Mouse (Mus musculus): ENCODE data around the gene Filip1l.
"Not testable (repeated sequence)": the region's sequence is repeated elsewhere in the genome, so short reads cannot be mapped to it uniquely, and the experiment has no call there.

Gene Filip1l

DNA sequence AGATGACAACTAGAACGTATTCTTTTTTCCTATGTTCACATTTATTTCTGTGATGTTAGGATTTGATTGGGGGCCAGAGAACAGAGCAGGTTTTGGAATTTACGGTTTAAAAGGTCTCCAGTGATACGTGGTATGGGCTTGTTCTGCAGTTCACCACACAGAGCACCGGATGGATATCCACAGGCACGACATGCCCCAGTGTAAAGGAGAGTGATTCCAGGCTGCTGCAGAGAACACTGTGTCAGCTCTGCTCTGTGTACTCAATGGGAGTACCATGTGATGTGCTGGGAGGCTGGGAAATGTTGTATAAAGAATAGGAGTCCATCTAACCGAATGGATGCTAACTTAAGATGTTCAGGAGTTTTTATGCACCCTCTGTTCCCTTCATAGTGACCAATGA is 1.0 kb downstream of the Filip1l start:
- no peak for DNase-seq (ENCODE audit: low spot score)

GRCm38 (mm10) chr16:57356454-57356853 is 3.6 kb downstream of the Filip1l start:
- no peak for DNase-seq (ENCODE audit: low spot score)

GRCm38 (mm10) chr16:57357011-57357410 is 4.1 kb downstream of the Filip1l start:
- no peak for DNase-seq (ENCODE audit: low spot score)

DNA sequence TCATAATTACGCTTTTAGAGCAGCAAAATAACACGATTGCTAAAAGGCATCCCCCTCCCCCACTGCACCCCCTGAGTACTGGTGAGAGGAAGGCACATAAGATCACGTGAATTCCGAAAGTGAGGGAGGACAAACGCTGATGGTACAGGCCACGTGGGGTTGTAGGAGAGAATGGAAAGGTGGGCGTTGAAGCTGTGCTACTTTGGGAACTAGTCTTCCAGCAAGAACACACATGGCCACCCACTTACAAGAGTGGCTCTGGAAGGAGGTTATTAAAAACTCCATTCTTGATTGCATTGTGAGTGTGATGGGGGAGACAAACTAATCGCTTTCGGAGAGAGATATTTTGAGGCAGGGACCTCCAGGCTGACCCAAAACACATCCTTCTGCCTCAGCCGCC is 6.4 kb downstream of the Filip1l start:
- no peak for DNase-seq (ENCODE audit: low spot score)

DNA sequence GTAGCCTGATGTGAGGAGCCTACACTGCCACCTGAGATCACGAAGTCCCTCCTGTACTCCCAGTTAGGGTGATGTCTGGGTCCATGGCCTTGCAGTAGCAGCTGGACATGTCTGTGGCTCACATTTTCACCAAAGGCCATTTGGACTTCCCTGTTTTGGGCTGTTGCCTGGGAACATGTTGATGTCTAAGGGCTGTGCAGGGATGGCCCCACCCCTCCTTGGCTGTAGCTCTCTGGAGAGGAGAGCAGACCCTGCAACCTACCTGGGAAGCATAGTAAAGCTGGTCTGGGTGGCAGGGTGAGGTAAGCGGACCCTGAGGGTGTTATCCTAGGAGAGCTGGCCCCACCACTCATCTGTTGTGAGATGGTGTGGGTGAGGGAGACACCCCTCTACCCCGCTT is 7.9 kb downstream of the Filip1l start:
- no peak for DNase-seq (ENCODE audit: low spot score)

DNA sequence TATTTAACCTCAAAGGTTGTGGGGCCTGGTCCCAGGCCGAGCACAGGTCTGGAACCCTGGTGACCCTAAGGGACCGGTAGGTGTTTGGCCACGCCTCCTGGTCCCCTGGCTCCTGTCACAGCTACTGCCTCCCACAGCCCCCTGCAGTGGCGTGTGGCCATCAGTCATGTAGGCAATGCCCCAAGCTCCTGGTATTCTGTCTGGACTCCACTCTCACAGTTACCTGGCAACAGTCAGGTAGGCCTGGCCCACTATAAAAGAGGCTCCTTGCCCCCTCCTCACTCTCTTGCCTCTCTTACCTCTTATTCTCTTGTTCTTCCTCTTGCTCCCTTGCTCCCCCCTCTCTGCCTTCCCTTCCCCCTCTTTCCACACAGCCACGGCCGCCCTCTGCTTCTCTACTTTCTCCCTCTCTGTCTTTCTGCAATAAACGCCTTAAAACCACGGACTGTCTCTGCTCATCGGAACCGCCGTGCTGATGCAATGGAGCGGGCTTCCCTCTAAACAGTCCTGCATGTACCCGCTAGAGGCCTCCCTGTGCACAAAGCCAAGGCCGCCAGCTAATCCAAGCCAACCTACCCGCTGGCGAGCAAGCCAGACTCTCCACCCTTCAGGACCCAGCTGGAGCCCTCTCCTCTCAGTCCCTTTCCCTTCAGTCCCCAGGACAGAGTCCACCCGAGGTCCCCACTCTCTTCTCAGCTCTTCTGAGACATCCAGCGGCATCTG is 9.9 kb downstream of the Filip1l start:
- DNase-seq (ENCODE audit: low spot score) = peak; percentile 59

DNA sequence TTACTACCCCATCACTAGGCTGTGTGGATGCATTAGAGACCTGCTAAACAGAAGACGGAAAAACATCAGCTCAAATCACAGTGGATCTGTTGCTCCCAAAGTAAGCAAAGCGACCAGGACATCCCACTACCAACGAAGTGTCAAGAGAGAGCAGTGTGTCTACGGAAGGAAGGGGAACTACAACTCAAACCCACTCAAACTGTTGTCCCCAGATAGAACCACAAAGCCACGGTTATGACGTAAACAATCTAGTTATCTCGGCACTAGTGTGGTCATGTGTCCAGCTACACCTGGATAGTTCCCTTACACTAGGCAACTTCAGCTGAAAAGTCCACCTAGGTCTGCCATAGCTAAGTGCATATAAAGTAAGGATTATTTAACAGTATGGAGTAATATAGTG is 11.6 kb downstream of the Filip1l start:
- DNase-seq (ENCODE audit: low spot score) = no peak

GRCm38 (mm10) chr16:57366141-57366540 is 13.2 kb downstream of the Filip1l start:
- DNase-seq (ENCODE audit: low spot score) = no peak

DNA sequence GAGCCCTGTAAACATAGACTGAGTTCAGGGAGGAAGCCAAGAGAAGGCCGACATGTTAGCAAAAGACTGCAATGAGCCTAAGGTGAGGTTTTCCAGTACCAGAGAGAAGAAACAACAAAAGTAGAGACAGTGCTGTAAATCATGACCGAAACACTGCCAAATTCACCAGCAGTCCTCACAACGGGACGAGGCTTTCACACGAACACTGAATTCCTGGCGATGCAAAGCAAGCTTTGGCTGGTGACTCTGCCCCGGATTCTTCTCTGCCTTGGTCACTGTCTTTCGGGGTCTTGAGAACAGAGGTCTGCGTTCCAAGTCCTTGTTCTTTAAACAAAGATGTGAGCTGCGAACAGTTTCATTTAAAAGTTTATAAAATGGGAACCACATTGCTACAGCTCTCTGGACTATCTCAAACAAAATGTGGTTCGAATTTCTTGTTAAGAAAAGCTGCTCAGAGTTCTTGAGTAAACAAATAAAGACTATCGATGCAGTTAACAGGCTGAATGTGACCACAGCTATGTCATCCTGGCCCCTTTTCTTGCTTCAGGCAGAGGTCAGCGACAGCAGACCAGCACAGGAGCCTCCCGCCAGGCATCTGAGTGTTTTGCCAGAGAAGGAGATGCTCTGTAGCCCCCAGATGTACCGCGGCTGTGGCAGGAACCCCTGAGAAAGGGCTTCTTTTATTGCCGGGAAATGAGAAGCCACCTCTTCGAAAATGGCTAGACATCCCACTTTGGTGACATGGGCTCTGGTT is 14.2 kb downstream of the Filip1l start:
- DNase-seq (ENCODE audit: low spot score) = no peak

GRCm38 (mm10) chr16:57369846-57370496 is 17.1 kb downstream of the Filip1l start:
- no peak for DNase-seq (ENCODE audit: low spot score)

- no peak for DNase-seq (ENCODE audit: low spot score)
Observed at GRCm38 (mm10) chr16:57372156-57372555, 19.3 kb downstream of the Filip1l start.

DNA sequence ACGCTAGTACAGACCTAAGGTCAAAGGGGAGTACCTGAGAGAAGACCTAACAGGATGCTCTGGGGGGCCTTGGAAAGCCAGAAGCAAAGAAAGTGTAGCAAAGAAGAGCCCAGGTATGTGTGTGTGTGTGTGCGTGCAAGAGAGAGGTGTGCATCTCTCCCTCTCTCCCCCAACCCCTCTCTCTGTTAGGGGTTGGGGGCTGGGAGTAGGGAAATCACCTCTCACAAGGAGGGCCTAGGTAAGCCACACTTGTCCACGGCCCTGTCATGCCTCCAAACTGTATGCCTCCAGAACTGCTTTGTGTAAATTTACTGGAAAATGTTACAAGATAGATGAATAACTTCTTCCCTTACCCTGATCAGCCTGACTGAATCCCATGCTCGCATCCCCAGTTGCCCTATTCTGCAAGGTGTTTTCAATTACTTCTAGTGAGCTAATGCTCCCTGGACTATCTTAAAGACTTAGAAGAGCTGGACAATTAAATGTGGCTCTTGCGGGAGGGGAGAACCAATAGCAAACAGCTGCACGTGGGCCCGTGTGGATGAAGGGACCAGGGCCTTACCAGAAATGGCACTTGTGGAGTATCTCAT is 22.4 kb downstream of the Filip1l start:
- DNase-seq (ENCODE audit: low spot score) = no peak

- no peak for DNase-seq (ENCODE audit: low spot score)
Observed at GRCm38 (mm10) chr16:57378631-57379330, 25.9 kb downstream of the Filip1l start.

GRCm38 (mm10) chr16:57383266-57383971 is 30.5 kb downstream of the Filip1l start:
- DNase-seq (ENCODE audit: low spot score) = no peak

- no peak for DNase-seq (ENCODE audit: low spot score)
Observed at GRCm38 (mm10) chr16:57384274-57384673, 31.4 kb downstream of the Filip1l start.

GRCm38 (mm10) chr16:57389566-57390251 is 36.8 kb downstream of the Filip1l start:
- no peak for DNase-seq (ENCODE audit: low spot score)

DNA sequence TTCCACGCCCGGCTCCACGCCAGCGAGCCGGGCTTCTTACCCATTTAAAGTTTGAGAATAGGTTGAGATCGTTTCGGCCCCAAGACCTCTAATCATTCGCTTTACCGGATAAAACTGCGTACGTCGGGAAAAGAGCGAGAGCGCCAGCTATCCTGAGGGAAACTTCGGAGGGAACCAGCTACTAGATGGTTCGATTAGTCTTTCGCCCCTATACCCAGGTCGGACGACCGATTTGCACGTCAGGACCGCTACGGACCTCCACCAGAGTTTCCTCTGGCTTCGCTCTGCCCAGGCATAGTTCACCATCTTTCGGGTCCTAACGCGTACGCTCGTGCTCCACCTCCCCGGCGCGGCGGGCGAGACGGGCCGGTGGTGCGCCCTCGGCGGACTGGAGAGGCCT is 38.3 kb downstream of the Filip1l start:
- not testable (repeated sequence) for DNase-seq (ENCODE audit: low spot score)

DNA sequence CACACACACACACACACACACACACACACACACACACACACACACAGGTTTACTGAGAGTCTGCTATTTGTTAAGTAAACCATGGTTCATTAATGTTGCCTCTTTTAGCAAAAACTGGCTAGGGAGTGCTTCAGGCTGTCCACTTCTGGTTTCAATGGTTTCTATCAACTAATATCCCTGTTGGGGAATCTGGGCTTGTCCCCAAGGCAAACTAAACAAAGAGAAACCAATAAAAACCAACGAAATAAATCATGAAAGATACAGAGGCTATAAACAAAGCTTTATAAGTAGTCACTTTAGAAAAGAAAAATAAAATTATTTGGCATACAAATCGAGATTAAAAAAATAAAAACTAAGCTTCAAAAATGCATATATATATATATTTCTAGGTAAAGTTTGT is 39.6 kb downstream of the Filip1l start:
- DNase-seq (ENCODE audit: low spot score) = no peak

DNA sequence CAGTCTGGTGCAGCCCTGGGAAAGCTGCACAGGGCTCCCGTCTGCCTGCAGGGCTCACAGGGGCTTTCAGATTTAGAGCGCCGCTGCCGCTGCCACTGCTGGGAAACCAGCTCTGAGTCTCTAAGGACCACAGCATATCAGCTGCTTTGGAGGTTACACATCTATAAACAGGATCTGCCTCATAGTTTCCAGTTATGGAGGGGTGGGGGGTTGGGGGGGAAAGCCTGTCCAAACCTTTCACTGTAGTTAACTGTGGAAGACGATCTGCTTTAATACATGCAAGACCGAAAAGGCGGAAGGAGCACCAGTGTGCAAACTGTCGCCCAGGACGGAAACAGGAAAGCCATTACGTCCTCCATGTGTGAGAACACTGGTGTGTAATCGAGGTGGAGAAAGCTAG is 40.3 kb downstream of the Filip1l start:
- DNase-seq (ENCODE audit: low spot score) = no peak

DNA sequence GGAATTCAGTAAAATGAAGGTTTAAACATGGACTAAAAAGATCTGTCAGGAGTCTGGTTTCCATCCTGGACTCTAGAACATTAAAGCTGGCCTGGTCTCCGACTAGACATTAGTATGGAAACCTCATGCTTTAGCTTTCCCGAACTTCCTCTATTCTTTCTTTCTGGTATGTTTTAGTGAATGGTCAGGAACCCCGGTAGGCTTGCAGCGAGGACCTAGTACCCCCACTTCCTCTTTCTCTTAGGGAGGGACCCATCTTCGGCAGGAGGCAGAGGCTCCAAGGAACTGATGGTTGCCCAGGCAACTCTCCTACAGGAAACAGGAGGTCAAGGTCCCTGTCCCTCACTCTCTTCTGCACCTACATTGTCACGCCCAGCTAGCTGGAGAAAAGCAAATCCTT is 43.4 kb downstream of the Filip1l start:
- no peak for DNase-seq (ENCODE audit: low spot score)

- DNase-seq (ENCODE audit: low spot score) = no peak
Observed at GRCm38 (mm10) chr16:57397845-57398244, 45.0 kb downstream of the Filip1l start.
